Mouse (Mus musculus) erythroid progenitor cell, adult 5-6 weeks (primary cell): ENCODE data around the gene Des. TPM values are rescaled to one million over a fixed set of nuclear protein-coding genes. Genes with fewer than 3 reads are reported as not detected.

Source experiments
- ATAC-seq: replicated peaks from 2 replicates; pipeline ENCODE4 v1.8.0; 2016; ENCODE audit warnings: moderate number of reproducible peaks, mild to moderate bottlenecking, moderate TSS enrichment, inconsistent platforms; ENCODE audit not compliant: poor library complexity, low FRiP score, severe bottlenecking
- total RNA-seq, 2 experiments: library from RNA; stranded (forward) in 1 of 2; stranded (reverse) in 1 of 2; fragments of 150-400 nt in 1 of 2; fragments of 186-747, 209-891 nt in 1 of 2; gene quantifications; 2 replicates each; pipeline versions ENCODE4 v1.2.3 to v1.2.4; 2015 to 2017; ENCODE audit warnings: low replicate concordance in 2 of 2

Gene Des
- total RNA-seq, 2 experiments from 2014 or later: not detected

DNA sequence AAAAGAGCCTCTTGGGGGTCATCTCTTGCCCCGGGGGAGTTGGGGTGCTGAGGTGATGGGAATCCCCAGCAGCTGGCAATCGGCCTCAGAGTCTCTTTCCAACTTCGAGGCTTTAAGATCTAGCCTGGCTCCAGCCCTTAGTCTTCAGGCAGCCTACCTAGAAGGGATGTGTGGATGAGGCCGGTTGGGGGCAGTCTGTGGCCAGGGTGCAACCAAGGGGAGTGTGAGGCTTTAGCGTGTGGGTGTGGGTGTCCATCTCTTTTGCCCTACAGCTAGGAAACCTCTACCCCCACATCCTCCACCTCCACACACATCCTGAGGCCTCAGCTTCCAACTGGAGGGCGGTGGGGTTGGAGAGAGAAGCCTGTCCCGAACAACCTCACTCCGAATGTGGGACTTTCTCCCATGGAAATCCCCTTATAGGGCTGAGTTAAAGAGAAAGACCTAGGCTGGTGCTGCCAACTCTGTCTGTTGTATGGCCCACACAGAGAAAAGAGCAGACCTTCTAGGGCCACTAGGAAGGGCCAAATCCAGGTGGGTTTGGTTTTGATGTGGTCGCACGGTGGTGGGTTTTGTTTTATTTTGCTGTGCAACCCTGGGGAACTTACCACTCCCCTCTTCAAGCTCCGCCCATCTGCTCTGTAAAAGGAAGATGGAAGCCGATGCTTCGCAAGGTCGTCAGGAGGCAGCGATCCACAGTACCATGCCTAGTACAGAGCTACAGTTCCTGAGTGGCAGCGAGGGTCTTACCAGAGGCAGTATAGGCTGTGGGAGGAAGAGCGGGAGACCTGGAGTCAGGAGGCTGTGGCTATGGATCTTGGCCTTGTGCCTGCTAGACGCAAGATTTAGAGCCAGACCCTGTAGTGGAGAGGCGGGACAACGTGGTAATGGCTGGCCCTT, 14.8 kb upstream of the Des start:
- no peak for ATAC-seq

GRCm38 (mm10) chr1:75347279-75347678, 12.8 kb upstream of the Des start:
- no peak for ATAC-seq

DNA sequence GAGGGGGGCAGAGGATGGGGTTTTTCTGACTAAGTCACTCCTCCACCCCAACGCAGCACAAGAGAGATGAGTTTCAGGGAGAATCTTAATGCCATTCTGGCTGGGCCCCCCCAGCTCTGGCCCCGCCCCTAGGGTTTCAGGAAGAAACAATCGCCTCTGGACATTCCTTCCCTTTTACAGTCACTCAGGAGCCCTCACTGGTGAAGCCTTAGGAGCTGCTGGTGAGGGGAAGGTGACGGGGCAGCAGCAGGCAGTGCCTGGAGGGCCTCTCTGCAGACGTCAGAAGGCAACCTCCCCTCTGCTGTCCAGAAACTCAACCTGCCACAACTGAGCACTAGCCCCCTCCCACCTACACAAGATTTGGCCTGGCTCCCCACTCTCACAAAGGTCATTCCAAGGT, 10.9 kb upstream of the Des start:
- ATAC-seq: no peak

- no peak for ATAC-seq
Observed at GRCm38 (mm10) chr1:75357261-75357660, 2.9 kb upstream of the Des start.

- no peak for ATAC-seq
Observed at GRCm38 (mm10) chr1:75358009-75358408, 2.1 kb upstream of the Des start.

- ATAC-seq: no peak
Observed at GRCm38 (mm10) chr1:75359346-75359745, 783 bp upstream of the Des start.

- no peak for ATAC-seq
Observed at GRCm38 (mm10) chr1:75361123-75361522, 994 bp downstream of the Des start.

GRCm38 (mm10) chr1:75361750-75362149, 1.6 kb downstream of the Des start:
- no peak for ATAC-seq

GRCm38 (mm10) chr1:75363868-75364267, 3.7 kb downstream of the Des start:
- ATAC-seq: no peak

GRCm38 (mm10) chr1:75365510-75366137, 5.5 kb downstream of the Des start:
- no peak for ATAC-seq

GRCm38 (mm10) chr1:75369360-75369983, 9.3 kb downstream of the Des start:
- ATAC-seq: no peak

- ATAC-seq: no peak
Observed at GRCm38 (mm10) chr1:75369984-75370660, 10.0 kb downstream of the Des start.

DNA sequence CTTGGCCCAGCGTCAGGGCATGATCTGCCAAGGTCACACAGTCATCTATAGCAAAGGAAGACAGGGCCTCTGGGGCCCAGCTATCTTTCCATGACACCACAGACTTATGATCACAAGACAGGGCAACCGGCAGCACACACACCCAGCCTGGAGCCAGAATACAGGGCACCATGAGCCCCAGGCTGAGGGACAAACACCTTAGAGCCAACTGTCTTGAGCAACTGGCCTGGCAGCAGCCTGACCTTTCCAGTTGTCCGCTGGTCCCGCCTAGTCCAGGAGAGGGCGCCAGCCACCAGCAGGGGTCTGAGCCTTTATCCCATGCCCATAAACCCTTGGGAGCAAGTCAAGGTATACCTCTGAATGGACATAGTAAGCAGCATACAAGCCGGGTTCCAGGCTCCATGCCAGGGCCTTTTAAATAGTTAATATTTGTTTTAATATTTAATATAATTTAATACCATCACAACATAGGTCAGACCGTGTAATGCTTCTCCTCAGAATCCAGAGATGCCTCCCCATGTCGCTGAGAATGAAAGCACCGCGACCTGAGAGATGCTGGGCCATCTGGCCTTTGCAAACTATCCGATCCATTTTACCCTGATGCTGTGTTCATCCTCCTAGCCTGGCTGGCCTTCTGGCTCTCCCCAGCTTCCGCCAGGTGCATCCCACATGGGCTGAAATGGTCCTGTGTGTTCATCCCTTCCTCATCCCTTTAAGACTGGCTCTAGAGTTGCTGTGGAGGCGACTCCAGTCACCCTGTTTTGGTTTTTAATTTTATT, 11.4 kb downstream of the Des start:
- ATAC-seq: no peak

- no peak for ATAC-seq
Observed at GRCm38 (mm10) chr1:75372450-75372849, 12.3 kb downstream of the Des start.

- no peak for ATAC-seq
Observed at GRCm38 (mm10) chr1:75373276-75373675, 13.1 kb downstream of the Des start.

GRCm38 (mm10) chr1:75374950-75375936, 15.1 kb downstream of the Des start, which contains the start of gene Speg:
TSS of gene Speg (plus strand) at chr1:75375297.
- no peak for ATAC-seq

DNA sequence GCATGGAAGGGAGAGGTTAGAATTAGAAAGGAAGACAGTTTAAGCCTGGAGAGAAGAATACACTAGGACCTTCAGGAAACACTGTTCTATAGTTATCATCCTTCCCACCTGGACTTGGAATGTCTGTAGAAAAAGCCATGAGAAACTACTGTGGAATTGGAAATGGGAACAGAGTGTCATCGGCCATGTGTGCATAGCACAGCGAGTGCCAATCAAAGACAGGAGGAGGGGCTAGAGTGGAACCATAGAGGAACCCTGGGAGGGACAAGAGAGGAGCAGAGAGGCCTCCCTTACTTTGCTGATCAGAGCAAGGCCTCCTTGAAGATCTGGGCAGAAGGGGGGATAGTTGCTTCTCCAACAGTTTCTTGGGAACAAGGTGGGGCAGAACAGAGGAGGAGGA, 19.1 kb downstream of the Des start:
- ATAC-seq: no peak

- no peak for ATAC-seq
Observed at GRCm38 (mm10) chr1:75379931-75380330, 19.8 kb downstream of the Des start.
